Mouse (Mus musculus) lung, postnatal 0 days (tissue): ENCODE data around the gene Dvl1.

Experiments
- CTCF ChIP-seq: IDR thresholded peaks from 2 replicates; pipeline ENCODE4 v1.5.1; 2016; ENCODE audit warnings: antibody characterized with exemption, mild to moderate bottlenecking
- EP300 ChIP-seq: IDR thresholded peaks from 2 replicates; pipeline ENCODE4 v1.6.1; 2016; ENCODE audit warnings: antibody characterized with exemption, mild to moderate bottlenecking, control low read depth

- TF ChIP-seq EP300 (no peak), CTCF (no peak)
Measured at GRCm38 (mm10) chr4:155831831-155832230, 15.4 kb upstream of the Dvl1 start.
